Mouse (Mus musculus): ENCODE measurements around the gene Saa4. TPM values are rescaled to one million over a fixed set of nuclear protein-coding genes. Genes with fewer than 3 reads are reported as not detected.
"Not testable (repeated sequence)": the region's sequence is repeated elsewhere in the genome, so short reads cannot be mapped to it uniquely, and the experiment has no call there.

Gene Saa4
- polyA plus RNA-seq, 1 experiment from 2014 or later: not detected

DNA sequence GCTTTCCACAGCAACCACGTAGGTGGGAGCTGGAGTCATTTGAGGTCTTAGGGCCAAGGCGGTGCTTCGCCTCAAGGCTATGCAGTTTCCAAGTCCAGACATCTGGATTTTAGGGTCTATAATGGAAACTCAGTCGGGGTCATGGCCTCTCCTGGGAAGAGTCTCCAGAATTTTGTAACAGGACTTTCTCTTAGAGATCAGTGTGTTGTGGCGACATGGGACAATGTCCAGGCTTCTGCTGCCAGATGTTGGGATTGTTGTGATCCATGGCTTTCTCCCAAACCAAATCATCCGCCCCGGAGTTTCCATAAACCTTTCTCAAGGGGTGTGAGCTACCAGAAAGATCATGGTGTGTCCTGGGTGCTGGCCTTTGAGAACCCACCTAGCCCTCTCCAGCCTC lies 14.0 kb upstream of the Saa4 start:
- Histone ChIP-seq H3K27ac (replicated peaks; ENCODE audit: low read depth, low read length) (no peak overlapping the region), H3K27me3 (ENCODE audit: control insufficient read depth, insufficient read depth, low read length) (no peaks in the 10 kb centered on the region), H3K4me2 (ENCODE audit: low read length) (no peak overlapping the region), H3K36me3 (ENCODE audit: control insufficient read depth, insufficient read depth, low read length) (no peaks in the 10 kb centered on the region), H3K4me1 (ENCODE audit: control insufficient read depth, insufficient read depth, low read length) (no peaks in the 10 kb centered on the region), H3K9ac (replicated peaks; ENCODE audit: low read length) (no peak overlapping the region), H3K9me3 (ENCODE audit: control insufficient read depth, low read length) (no peaks in the 10 kb centered on the region), H3K4me3 (replicated peaks; ENCODE audit: low read depth, low read length) (no peak overlapping the region)
- DNase-seq (no peak), ATAC-seq (ENCODE audit: low FRiP score, low TSS enrichment) (no peak)
- 95% methylated on average over 7 of the region's 7 CpGs for WGBS

DNA sequence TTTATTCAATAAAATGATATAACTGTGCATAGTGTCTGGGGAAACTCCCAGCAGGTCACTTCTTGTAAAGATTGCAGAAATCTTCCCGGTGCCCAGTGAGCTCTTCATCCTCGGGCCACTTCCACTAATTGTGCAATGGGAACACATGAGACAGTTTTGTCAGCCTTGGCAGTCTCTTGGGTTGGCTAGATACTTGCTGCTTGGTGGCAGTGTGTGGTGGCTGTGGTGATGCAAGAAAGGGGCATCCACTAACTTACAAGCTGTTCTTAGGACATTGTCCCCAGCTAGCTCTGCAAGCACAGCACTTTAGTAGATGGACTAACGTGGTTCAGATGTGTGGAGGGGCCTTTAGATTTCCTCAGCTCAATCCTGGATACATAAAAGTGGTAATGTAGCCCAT lies 13.4 kb upstream of the Saa4 start:
- Histone ChIP-seq H3K4me2 (ENCODE audit: low read length) (no peak overlapping the region), H3K27me3 (ENCODE audit: control insufficient read depth, insufficient read depth, low read length) (no peaks in the 10 kb centered on the region), H3K27ac (replicated peaks; ENCODE audit: low read depth, low read length) (no peak overlapping the region), H3K4me3 (replicated peaks; ENCODE audit: low read depth, low read length) (no peak overlapping the region), H3K4me1 (ENCODE audit: control insufficient read depth, insufficient read depth, low read length) (no peaks in the 10 kb centered on the region), H3K9ac (replicated peaks; ENCODE audit: low read length) (no peak overlapping the region), H3K36me3 (ENCODE audit: control insufficient read depth, insufficient read depth, low read length) (no peaks in the 10 kb centered on the region), H3K9me3 (ENCODE audit: control insufficient read depth, low read length) (no peaks in the 10 kb centered on the region)
- no peak for ATAC-seq (ENCODE audit: low FRiP score, low TSS enrichment)
- DNase-seq: no peak
- WGBS: 87% methylated on average over 3 of the region's 3 CpGs

DNA sequence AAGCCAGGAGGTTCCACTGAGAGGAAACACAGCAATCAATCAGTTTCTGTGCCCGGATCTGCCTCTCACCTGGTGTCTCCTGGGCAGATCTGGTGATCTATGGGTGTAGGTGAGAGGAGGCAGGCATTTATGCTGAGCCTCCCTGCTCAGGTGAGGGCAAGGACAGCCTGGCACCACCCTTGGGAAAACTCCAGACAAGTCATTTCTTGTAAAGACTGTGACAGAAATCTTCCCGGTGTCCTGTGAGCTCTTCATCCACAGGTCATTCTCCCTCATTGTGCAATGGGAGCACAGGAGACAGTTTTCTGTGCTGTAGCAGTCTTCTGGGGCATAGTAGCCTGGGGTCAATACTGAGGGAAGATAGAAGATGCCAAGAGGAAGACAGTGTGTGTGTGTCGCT lies 10.5 kb upstream of the Saa4 start, which contains the start of gene Saa1:
TSS of gene Saa1 (minus strand) at position 101 of the 400 bp plus-strand sequence.
- not testable (repeated sequence) for ATAC-seq (ENCODE audit: low FRiP score, low TSS enrichment); H3K36me3 ChIP-seq (ENCODE audit: control insufficient read depth, insufficient read depth, low read length)

DNA sequence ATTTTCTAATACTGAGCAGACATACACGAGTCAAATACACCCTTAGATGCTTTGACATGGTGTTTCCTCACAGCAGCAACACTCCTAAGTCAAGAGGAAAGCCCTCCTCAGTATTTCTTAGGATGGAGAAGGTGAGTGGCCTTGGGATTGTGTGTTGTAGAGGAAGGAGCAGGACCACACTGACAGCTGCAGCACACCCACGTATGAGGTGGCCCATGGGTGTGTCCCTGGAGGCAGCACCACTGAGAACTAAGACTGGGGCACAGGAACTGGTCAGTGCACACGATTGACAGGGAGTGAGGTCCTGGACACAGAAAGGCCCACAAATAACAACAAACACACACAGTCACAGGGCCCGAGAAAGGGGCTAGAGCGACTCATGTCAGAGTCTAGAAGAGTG lies 7.6 kb upstream of the Saa4 start:
- not testable (repeated sequence) for H3K36me3 ChIP-seq (ENCODE audit: control insufficient read depth, insufficient read depth, low read length); DNase-seq; H3K4me1 ChIP-seq (ENCODE audit: control insufficient read depth, insufficient read depth, low read length); H3K4me2 ChIP-seq (ENCODE audit: low read length); ATAC-seq (ENCODE audit: low FRiP score, low TSS enrichment); H3K27me3 ChIP-seq (ENCODE audit: control insufficient read depth, insufficient read depth, low read length); H3K27ac ChIP-seq (replicated peaks; ENCODE audit: low read depth, low read length); H3K4me3 ChIP-seq (replicated peaks; ENCODE audit: low read depth, low read length); H3K9me3 ChIP-seq (ENCODE audit: control insufficient read depth, low read length); H3K9ac ChIP-seq (replicated peaks; ENCODE audit: low read length)
- WGBS: 76% methylated on average over 5 of the region's 5 CpGs

More for the DNA sequence above, 10.5 kb upstream of the Saa4 start, which contains the start of gene Saa1:
- 66% methylated on average over 3 of the region's 3 CpGs for whole genome bisulfite sequencing
- H3K27me3 ChIP-seq (ENCODE audit: control insufficient read depth, insufficient read depth, low read length); H3K9ac ChIP-seq (replicated peaks; ENCODE audit: low read length); DNase-seq; H3K4me1 ChIP-seq (ENCODE audit: control insufficient read depth, insufficient read depth, low read length); H3K27ac ChIP-seq (replicated peaks; ENCODE audit: low read depth, low read length); H3K9me3 ChIP-seq (ENCODE audit: control insufficient read depth, low read length); H3K4me3 ChIP-seq (replicated peaks; ENCODE audit: low read depth, low read length); H3K4me2 ChIP-seq (ENCODE audit: low read length): not testable (repeated sequence)

DNA sequence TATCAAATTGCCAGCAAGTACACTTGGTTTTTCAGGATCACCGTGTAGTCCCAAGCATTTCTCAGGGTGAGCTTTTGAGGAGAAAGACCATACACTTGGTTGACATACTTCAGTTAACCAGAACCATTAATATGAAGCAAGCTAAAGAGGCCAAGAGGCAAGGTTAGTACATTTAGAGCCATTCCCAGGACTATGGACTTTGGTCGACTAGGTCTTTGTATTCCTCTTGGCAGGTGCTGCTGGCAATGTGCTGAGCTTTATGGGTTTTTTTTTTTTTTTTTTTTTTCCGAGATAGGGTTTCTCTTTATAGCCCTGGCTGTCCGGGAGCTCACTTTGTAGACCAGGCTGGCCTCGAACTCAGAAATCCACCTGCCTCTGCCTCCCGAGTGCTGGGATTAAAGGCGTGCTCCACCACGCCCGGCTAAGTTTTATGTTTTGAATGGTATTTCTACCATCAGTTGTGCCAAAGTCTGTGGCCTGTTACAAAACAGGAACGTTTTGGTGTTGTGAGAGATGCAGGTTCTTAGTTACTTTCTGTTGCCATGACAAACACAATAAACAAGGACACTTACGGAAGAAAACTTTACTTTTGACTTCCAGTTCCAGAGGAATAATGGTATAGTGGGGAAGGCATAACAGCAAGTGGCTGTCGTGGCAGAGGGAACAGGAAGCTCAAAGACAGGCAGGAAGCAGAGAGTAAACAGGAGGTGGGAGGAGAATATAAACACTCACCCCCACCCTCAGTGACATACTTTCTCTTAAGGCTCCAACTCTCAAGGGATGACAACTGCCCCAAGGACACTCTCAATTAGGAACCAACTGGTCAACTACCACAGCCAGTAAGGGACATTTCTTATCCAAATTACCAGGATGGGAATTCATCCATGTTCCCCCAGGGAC lies 6.4 kb upstream of the Saa4 start:
- H3K9ac ChIP-seq (replicated peaks; ENCODE audit: low read length): no peak overlapping the region
- no peak overlapping the region for H3K4me2 ChIP-seq (ENCODE audit: low read length)
- no peaks in the 10 kb centered on the region for H3K27me3 ChIP-seq (ENCODE audit: control insufficient read depth, insufficient read depth, low read length)
- H3K27ac ChIP-seq (replicated peaks; ENCODE audit: low read depth, low read length): no peak overlapping the region
- H3K4me1 ChIP-seq (ENCODE audit: control insufficient read depth, insufficient read depth, low read length): no peaks in the 10 kb centered on the region
- no peaks in the 10 kb centered on the region for H3K36me3 ChIP-seq (ENCODE audit: control insufficient read depth, insufficient read depth, low read length)
- H3K4me3 ChIP-seq (replicated peaks; ENCODE audit: low read depth, low read length): no peak overlapping the region
- DNase-seq (no peak), ATAC-seq (ENCODE audit: low FRiP score, low TSS enrichment) (no peak)
- no peaks in the 10 kb centered on the region for H3K9me3 ChIP-seq (ENCODE audit: control insufficient read depth, low read length)
- WGBS: 86% methylated on average over 12 of the region's 12 CpGs

DNA sequence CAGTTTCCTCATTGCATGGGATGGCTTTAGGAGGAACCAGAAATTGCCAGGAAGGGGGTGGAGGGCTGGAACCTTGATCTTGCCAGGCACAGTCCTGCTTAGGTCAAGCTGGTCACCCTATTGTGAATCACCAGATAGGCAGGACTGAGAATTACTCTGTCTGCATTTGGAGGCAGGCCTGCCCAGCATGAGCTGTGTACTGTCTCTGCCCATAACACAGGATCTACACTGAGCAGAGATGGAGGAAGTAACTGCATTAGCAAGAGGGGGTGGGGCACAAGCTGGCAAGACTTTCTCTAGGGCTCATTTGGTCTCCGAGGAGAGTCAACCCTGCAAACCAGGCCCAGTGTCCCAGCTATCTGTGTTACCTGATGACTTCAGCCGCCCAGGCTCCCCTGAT lies 2.6 kb upstream of the Saa4 start:
- DNase-seq: no peak
- WGBS: 80% methylated on average over 2 of the region's 2 CpGs
- Histone ChIP-seq H3K9ac (replicated peaks; ENCODE audit: low read length) (no peak overlapping the region), H3K4me1 (ENCODE audit: control insufficient read depth, insufficient read depth, low read length) (no peaks in the 10 kb centered on the region), H3K9me3 (ENCODE audit: control insufficient read depth, low read length) (no peaks in the 10 kb centered on the region), H3K4me3 (replicated peaks; ENCODE audit: low read depth, low read length) (no peak overlapping the region), H3K27ac (replicated peaks; ENCODE audit: low read depth, low read length) (no peak overlapping the region), H3K36me3 (ENCODE audit: control insufficient read depth, insufficient read depth, low read length) (no peaks in the 10 kb centered on the region), H3K4me2 (ENCODE audit: low read length) (no peak overlapping the region), H3K27me3 (ENCODE audit: control insufficient read depth, insufficient read depth, low read length) (no peaks in the 10 kb centered on the region)
- no peak for ATAC-seq (ENCODE audit: low FRiP score, low TSS enrichment)

DNA sequence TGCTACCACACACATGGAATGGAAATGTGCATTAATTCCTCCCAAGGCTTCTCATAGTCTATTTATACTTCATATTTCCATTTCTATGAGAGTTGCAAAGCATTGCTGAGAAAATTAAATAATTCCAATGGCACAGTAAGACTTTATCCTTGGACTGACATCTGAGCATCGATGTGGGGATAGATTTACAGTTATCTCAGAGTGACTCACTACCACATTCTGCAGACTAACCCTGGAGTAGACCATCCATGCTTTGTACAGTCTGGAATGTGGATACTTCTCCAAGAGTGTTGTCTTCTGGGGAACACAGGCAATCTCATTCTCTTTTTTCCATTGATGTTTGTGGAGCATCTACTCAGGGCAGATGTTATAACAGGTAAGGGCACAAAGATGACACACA lies 4.8 kb downstream of the Saa4 start:
- no peak for DNase-seq
- Histone ChIP-seq H3K4me1 (ENCODE audit: control insufficient read depth, insufficient read depth, low read length) (no peaks in the 10 kb centered on the region), H3K27me3 (ENCODE audit: control insufficient read depth, insufficient read depth, low read length) (no peaks in the 10 kb centered on the region), H3K36me3 (ENCODE audit: control insufficient read depth, insufficient read depth, low read length) (no peaks in the 10 kb centered on the region), H3K4me3 (replicated peaks; ENCODE audit: low read depth, low read length) (no peak overlapping the region), H3K9me3 (ENCODE audit: control insufficient read depth, low read length) (no peaks in the 10 kb centered on the region), H3K27ac (replicated peaks; ENCODE audit: low read depth, low read length) (no peak overlapping the region), H3K4me2 (ENCODE audit: low read length) (no peak overlapping the region), H3K9ac (replicated peaks; ENCODE audit: low read length) (no peak overlapping the region)
- 86% methylated on average over 1 of the region's 1 CpGs for WGBS
- no peak for ATAC-seq (ENCODE audit: low FRiP score, low TSS enrichment)

DNA sequence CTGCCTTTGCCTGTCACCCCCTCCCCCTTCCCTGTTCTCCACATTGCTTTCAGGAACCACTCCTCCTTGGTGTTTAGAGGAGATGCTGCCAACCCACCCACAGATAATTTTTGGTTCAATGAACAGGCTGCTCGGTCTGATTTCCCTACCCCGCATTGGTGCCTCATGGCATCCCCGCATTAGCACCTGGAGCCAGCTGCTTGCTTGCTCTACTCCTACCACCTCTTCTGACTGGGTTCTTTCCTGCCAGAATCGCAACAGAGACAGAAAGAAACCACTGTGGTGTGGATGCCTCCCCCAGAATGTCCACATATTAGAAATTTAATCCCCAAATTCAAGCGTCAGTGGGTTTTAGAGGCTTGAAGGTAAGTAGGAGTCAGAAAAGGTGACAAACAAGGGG lies 8.0 kb downstream of the Saa4 start:
- Histone ChIP-seq H3K27ac (replicated peaks; ENCODE audit: low read depth, low read length) (no peak overlapping the region), H3K36me3 (ENCODE audit: control insufficient read depth, insufficient read depth, low read length) (no peaks in the 10 kb centered on the region), H3K4me1 (ENCODE audit: control insufficient read depth, insufficient read depth, low read length) (no peaks in the 10 kb centered on the region), H3K9ac (replicated peaks; ENCODE audit: low read length) (no peak overlapping the region), H3K27me3 (ENCODE audit: control insufficient read depth, insufficient read depth, low read length) (no peaks in the 10 kb centered on the region), H3K4me3 (replicated peaks; ENCODE audit: low read depth, low read length) (no peak overlapping the region), H3K9me3 (ENCODE audit: control insufficient read depth, low read length) (no peaks in the 10 kb centered on the region), H3K4me2 (ENCODE audit: low read length) (no peak overlapping the region)
- 80% methylated on average over 5 of the region's 5 CpGs for WGBS
- ATAC-seq (ENCODE audit: low FRiP score, low TSS enrichment) (no peak), DNase-seq (no peak)

DNA sequence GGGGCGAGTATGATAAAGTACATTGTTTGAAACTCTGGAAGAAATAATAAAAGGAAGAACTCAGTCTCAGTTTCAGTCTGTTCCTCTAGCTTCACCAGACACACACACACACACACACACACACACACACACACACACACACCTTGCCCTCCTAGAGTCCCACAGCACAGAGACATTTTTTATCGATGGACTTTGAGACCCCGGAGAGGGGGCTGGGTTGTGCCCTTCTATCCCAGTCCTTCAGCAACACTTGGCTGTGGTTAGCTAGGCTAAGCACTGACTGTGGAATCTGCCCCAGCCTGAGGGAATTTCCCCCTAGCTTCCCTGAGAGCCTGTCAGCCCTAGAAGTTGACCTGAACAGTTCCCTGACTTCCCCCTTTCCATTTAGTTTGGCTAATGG lies 8.6 kb downstream of the Saa4 start:
- no peak overlapping the region for H3K9ac ChIP-seq (replicated peaks; ENCODE audit: low read length)
- H3K9me3 ChIP-seq (ENCODE audit: control insufficient read depth, low read length): no peaks in the 10 kb centered on the region
- no peaks in the 10 kb centered on the region for H3K36me3 ChIP-seq (ENCODE audit: control insufficient read depth, insufficient read depth, low read length)
- WGBS: 95% methylated on average over 3 of the region's 3 CpGs
- no peak for ATAC-seq (ENCODE audit: low FRiP score, low TSS enrichment)
- H3K4me1 ChIP-seq (ENCODE audit: control insufficient read depth, insufficient read depth, low read length): no peaks in the 10 kb centered on the region
- no peak overlapping the region for H3K27ac ChIP-seq (replicated peaks; ENCODE audit: low read depth, low read length)
- no peak overlapping the region for H3K4me2 ChIP-seq (ENCODE audit: low read length)
- no peak overlapping the region for H3K4me3 ChIP-seq (replicated peaks; ENCODE audit: low read depth, low read length)
- no peaks in the 10 kb centered on the region for H3K27me3 ChIP-seq (ENCODE audit: control insufficient read depth, insufficient read depth, low read length)
- DNase-seq: no peak

All from midbrain, embryonic 14.5 days (tissue).